Mouse (Mus musculus) stomach, postnatal 0 days (tissue): Measurements from ENCODE around the gene Kif22. TPM values are rescaled to one million over a fixed set of nuclear protein-coding genes. Genes with fewer than 3 reads are reported as not detected.

Experiments used
- ATAC-seq: fragments of 200-750 bp; cut with Nextera tagmentation; 2 replicates; pipeline ENCODE4 v1.8.0; 2017; ENCODE audit not compliant: low FRiP score, low TSS enrichment
- DNase-seq: peaks from one replicate; pipeline ENCODE4 v3.0.0-alpha.2; 2016; ENCODE audit warnings: low spot score
- H3K27ac ChIP-seq: fragments of 300-500 bp; sonication (generic); replicated peaks from 2 replicates; pipeline ENCODE4 v1.5.1; 2014; ENCODE audit warnings: mild to moderate bottlenecking, control low read depth
- H3K27me3 ChIP-seq: fragments of 300-500 bp; sonication (generic); 2 replicates; pipeline ENCODE4 v1.6.1; 2014; ENCODE audit warnings: low read length; ENCODE audit not compliant: control insufficient read depth, insufficient read depth
- H3K36me3 ChIP-seq: fragments of 300-500 bp; sonication (generic); 2 replicates; pipeline ENCODE4 v1.6.1; 2014; ENCODE audit warnings: low read length, mixed read lengths; ENCODE audit not compliant: control insufficient read depth, insufficient read depth
- H3K4me1 ChIP-seq: fragments of 300-500 bp; sonication (generic); replicated peaks from 2 replicates; pipeline ENCODE4 v1.6.1; 2014; ENCODE audit warnings: antibody characterized with exemption; ENCODE audit not compliant: control insufficient read depth, insufficient read depth
- H3K4me2 ChIP-seq: fragments of 300-500 bp; sonication (generic); replicated peaks from 2 replicates; pipeline ENCODE4 v1.6.1; 2014; ENCODE audit warnings: low read depth, mild to moderate bottlenecking, control low read depth, moderate library complexity
- H3K4me3 ChIP-seq: fragments of 300-500 bp; sonication (generic); 2 replicates; pipeline ENCODE4 v1.5.1; 2014; ENCODE audit warnings: low read depth, low read length, control low read depth
- H3K9ac ChIP-seq: fragments of 300-500 bp; sonication (generic); 2 replicates; pipeline ENCODE4 v1.6.1; 2014; ENCODE audit warnings: mild to moderate bottlenecking, low read length, control low read depth, mixed read lengths
- H3K9me3 ChIP-seq: fragments of 300-500 bp; sonication (generic); 2 replicates; pipeline ENCODE4 v1.6.1; 2016; ENCODE audit warnings: low read length; ENCODE audit not compliant: control insufficient read depth
- CTCF ChIP-seq: IDR thresholded peaks from 2 replicates; pipeline ENCODE4 v1.5.1; 2016; ENCODE audit warnings: antibody characterized with exemption, low read depth, mild to moderate bottlenecking, moderate library complexity
- EP300 ChIP-seq: optimal IDR thresholded peaks from 2 replicates; pipeline ENCODE3; 2016; ENCODE audit warnings: antibody characterized with exemption
- WGBS: fragments of 180-500 bp; shearing (Covaris S2); extraction: QIAGEN DNeasy Blood & Tissue Kit; methylation state at CpG from one replicate; pipeline ENCODE4 v1.1.7; 2014; 5-methylcytosine and 5-hydroxymethylcytosine counted together
- microRNA-seq: library from miRNA; unstranded; fragments of <30 nt; microRNA quantifications from one replicate; pipeline ENCODE4, GENCODE M21; 2016
- polyA plus RNA-seq: library from polyadenylated mRNA; unstranded; fragments of >200 nt; fragmentation: Nextera tagmentation; extraction: Ambion mirVana; gene quantifications from 2 replicates; pipeline ENCODE4 v1.2.1, GENCODE M21; 2015

Kif22 gene
- polyA plus RNA-seq, 1 experiment from 2014 or later: 24.4 TPM

DNA sequence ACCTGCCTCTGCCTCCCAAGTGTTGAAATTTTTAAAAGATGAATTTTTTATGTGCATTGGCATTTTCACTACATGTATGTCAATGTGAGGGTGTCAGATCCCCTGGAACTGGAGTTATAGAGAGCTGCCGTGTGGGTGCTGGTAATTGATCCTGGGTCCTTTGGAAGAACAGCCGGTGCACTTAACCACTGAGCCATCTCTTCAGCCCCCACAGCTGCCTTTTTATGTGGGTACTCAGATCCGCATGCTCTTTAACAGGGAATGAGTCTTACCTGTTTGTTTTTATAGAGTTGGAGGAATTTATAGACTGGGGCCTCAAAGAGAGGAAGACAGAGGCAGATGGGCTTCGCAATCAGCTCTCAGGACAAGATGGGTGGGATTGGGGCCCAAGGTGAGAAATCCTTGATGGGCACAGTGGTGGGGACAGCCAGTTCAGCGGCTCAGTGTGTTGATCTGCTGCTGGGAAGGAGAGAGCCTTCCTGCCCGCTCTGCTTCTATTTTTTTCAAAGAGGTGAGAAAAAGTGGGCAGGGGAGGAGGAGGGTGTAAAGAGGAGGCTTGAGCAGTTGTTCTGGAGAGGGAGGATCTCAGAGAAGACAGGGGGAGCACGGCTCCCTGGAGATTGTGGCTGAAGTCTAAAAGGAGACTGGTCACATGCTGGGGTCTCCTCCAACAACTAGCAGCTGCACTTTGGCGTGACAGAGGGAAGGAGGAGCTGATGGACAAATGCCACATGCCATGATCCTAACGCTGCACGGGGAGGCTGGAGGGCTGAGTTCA is 57.4 kb downstream of the Kif22 start:
- no peak for TF ChIP-seq EP300
- TF ChIP-seq CTCF: no peak
- no peak overlapping the region for H3K27ac ChIP-seq
- no peaks in the 10 kb centered on the region for H3K4me1 ChIP-seq
- no peak overlapping the region for H3K9ac ChIP-seq
- H3K4me3 ChIP-seq: no peak overlapping the region
- no peaks in the 10 kb centered on the region for H3K9me3 ChIP-seq
- no peak overlapping the region for H3K4me2 ChIP-seq
- H3K27me3 ChIP-seq: no peaks in the 10 kb centered on the region
- 47% methylated on average over 10 of the region's 10 CpGs for WGBS
- DNase-seq (no peak), ATAC-seq (no peak)
- 0 out of 2 replicates have a peak, but pooled peaks cover 6% of the 10 kb centered on the region for H3K36me3 ChIP-seq

DNA sequence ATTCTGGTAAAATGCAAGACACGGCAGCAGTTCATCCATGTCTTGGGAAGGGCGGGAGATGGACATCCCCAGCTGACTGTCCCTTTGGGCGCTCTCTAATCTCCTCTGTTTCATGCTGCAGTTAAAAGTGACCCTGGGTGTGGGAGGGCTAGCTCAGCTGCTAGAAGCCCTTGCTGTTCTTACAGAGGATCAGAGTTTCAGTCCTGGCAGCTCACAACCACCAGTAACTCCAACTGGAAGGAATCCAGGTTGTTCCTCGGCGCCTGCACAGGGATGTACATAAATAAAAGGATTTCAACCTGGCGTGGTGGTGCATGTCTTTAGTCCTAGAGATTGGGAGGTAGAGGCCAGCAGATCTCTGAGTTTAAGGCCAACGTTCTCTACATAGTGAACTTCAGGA is 59.2 kb downstream of the Kif22 start:
- no peak for TF ChIP-seq CTCF
- TF ChIP-seq EP300: no peak
- no peak overlapping the region for H3K27ac ChIP-seq
- H3K4me3 ChIP-seq: no peak overlapping the region
- no peak for ATAC-seq
- no peaks in the 10 kb centered on the region for H3K27me3 ChIP-seq
- peaks cover 12% of the 10 kb centered on the region; the same call in 1 of the 2 replicates for H3K36me3 ChIP-seq
- 58% methylated on average over 7 of the region's 7 CpGs for WGBS
- H3K4me1 ChIP-seq: no peaks in the 10 kb centered on the region
- no peak overlapping the region for H3K4me2 ChIP-seq
- no peaks in the 10 kb centered on the region for H3K9me3 ChIP-seq
- H3K9ac ChIP-seq: no peak overlapping the region
- DNase-seq: no peak

DNA sequence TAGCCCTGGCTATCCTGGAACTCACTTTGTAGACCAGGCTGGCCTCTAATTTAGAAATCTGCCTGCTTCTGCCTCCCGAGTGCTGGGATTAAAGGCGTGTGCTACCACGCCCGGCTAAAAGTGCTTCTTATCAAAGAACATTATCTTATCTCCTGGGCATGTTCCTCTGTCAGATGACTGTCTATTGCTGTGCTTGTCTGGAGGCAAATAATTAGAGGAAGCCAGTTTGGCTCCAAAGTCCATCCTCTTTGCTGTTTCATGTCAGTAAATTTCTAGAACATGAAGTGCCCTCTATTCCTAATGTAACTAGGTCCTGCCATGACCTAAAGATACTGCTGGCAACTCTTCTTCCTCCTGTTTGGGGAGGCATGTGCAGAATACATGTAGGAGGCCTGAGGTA is 60.2 kb downstream of the Kif22 start:
- no peak overlapping the region for H3K4me3 ChIP-seq
- DNase-seq (no peak), ATAC-seq (no peak)
- no peak overlapping the region for H3K4me2 ChIP-seq
- no peaks in the 10 kb centered on the region for H3K4me1 ChIP-seq
- WGBS: 72% methylated on average over 4 of the region's 4 CpGs
- peaks cover 14% of the 10 kb centered on the region; the same call in 1 of the 2 replicates for H3K36me3 ChIP-seq
- TF ChIP-seq CTCF (no peak), EP300 (no peak)
- no peak overlapping the region for H3K9ac ChIP-seq
- H3K27ac ChIP-seq: no peak overlapping the region
- H3K9me3 ChIP-seq: no peaks in the 10 kb centered on the region
- H3K27me3 ChIP-seq: no peaks in the 10 kb centered on the region

DNA sequence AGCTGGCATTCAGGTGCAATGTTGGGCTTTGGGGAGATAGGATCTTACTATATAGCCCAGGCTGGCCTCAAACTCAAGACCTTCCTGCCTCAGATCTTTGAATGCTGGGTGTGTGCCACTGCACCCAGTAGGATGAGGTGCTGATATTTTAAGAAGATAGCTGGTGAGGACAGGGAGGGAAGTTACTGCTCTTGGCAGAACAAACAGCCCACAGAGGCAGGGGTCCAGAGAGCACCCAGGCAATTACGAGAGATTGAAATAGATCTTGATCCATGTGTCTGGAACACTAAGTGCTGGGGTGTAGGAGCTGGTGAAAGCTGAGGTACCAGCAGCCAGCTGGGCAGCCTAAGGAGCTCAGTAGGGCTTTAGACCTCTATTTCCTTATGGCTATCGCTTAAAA is 60.7 kb downstream of the Kif22 start:
- no peak overlapping the region for H3K9ac ChIP-seq
- H3K4me1 ChIP-seq: no peaks in the 10 kb centered on the region
- no peaks in the 10 kb centered on the region for H3K27me3 ChIP-seq
- WGBS: 89% methylated on average over 2 of the region's 2 CpGs
- TF ChIP-seq CTCF: no peak
- no peak for TF ChIP-seq EP300
- H3K9me3 ChIP-seq: no peaks in the 10 kb centered on the region
- no peak overlapping the region for H3K27ac ChIP-seq
- peaks cover 14% of the 10 kb centered on the region; the same call in 1 of the 2 replicates for H3K36me3 ChIP-seq
- no peak for DNase-seq
- ATAC-seq: no peak
- H3K4me3 ChIP-seq: no peak overlapping the region
- no peak overlapping the region for H3K4me2 ChIP-seq

DNA sequence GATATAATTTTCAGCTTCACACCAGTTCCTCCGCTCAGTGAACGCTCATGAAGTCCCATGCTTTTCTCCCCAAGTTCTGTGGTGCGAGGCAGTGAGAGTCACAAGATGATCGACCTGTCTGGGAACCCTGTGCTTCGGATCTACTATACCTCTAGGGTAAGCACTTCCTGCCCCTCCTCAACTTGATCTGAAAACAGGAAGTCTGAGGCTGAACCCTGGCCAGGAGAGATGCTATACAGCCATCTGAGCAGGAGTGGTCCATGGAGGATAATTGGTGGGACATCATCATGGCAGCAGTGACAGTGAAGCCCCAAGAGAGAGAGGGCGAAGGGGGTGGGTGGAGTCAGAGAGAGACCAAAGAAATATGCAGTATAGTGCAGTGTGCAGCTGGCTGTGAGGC is 63.4 kb downstream of the Kif22 start:
- WGBS: 84% methylated on average over 6 of the region's 6 CpGs
- Histone ChIP-seq H3K27me3 (no peaks in the 10 kb centered on the region), H3K27ac (no peak overlapping the region), H3K4me1 (0 out of 2 replicates have a peak, but pooled peaks cover 4% of the 10 kb centered on the region), H3K36me3 (peaks cover 14% of the 10 kb centered on the region; the same call in 1 of the 2 replicates), H3K9me3 (no peaks in the 10 kb centered on the region), H3K4me2 (no peak overlapping the region), H3K4me3 (no peak overlapping the region), H3K9ac (no peak overlapping the region)
- DNase-seq (no peak), ATAC-seq (no peak)
- TF ChIP-seq CTCF (no peak), EP300 (no peak)

Small RNAs within 50 kb of the gene (microRNA-seq; reads per million reads assigned to microRNA genes)
- not detected for gene Gm44343

Other genes starting within 250 kb of the Kif22 start
- gene Ppp4c, start 250.0 kb downstream of the Kif22 start, polyA plus RNA-seq: 118 and 122 TPM in 2 replicates
- gene Fam57b, start 244.8 kb downstream of the Kif22 start, polyA plus RNA-seq: 0.57 and 0.59 TPM in 2 replicates
- not detected in 2 replicates for gene 4930451I11Rik, start 210.8 kb downstream of the Kif22 start, polyA plus RNA-seq
- gene Doc2a, start 195.1 kb downstream of the Kif22 start, polyA plus RNA-seq: 0.15 and 0.41 TPM in 2 replicates
- 5.7 and 7.6 TPM in 2 replicates for gene Hirip3, start 180.5 kb downstream of the Kif22 start, polyA plus RNA-seq
- 31.0 and 34.4 TPM in 2 replicates for gene Ino80e, start 180.1 kb downstream of the Kif22 start, polyA plus RNA-seq
- gene Taok2, start 157.8 kb downstream of the Kif22 start, polyA plus RNA-seq: 13.9 TPM in 2 replicates
- gene Tmem219, start 119.6 kb downstream of the Kif22 start, polyA plus RNA-seq: 32.9 and 36.3 TPM in 2 replicates
- 9.7 and 10.2 TPM in 2 replicates for gene Kctd13, start 113.6 kb downstream of the Kif22 start, polyA plus RNA-seq
- gene Asphd1, start 92.9 kb downstream of the Kif22 start, polyA plus RNA-seq: 0.28 and 0.40 TPM in 2 replicates
- gene Sez6l2, start 91.9 kb downstream of the Kif22 start, polyA plus RNA-seq: 1.5 and 1.6 TPM in 2 replicates
- 79.3 and 80.4 TPM in 2 replicates for gene Cdipt, start 66.6 kb downstream of the Kif22 start, polyA plus RNA-seq
- 1.5 and 1.7 TPM in 2 replicates for gene Cdiptos, start 66.4 kb downstream of the Kif22 start, polyA plus RNA-seq
- gene Mvp, start 27.9 kb downstream of the Kif22 start, polyA plus RNA-seq: 49.5 and 50.0 TPM in 2 replicates
- gene Pagr1b, start 26.0 kb downstream of the Kif22 start, polyA plus RNA-seq: 0.42 TPM in 1 of 2 replicates, not detected in the other
- gene Pagr1a, start 25.1 kb downstream of the Kif22 start, polyA plus RNA-seq: 8.7 and 25.1 TPM in 2 replicates
- 12.0 and 27.5 TPM in 2 replicates for gene Gm42742, start 21.4 kb downstream of the Kif22 start, polyA plus RNA-seq
- 1.7 and 2.9 TPM in 2 replicates for gene Prrt2, start 21.3 kb downstream of the Kif22 start, polyA plus RNA-seq
- gene Maz, start 15.4 kb downstream of the Kif22 start, polyA plus RNA-seq: 21.3 and 25.5 TPM in 2 replicates
- gene Zg16, start 44.9 kb upstream of the Kif22 start, polyA plus RNA-seq: 1.8 and 2.0 TPM in 2 replicates
- 4.0 and 4.1 TPM in 2 replicates for gene AI467606, start 48.9 kb upstream of the Kif22 start, polyA plus RNA-seq
- 0.89 and 1.4 TPM in 2 replicates for gene Qprt, start 79.8 kb upstream of the Kif22 start, polyA plus RNA-seq
- gene Spn, start 95.4 kb upstream of the Kif22 start, polyA plus RNA-seq: 0.21 and 0.22 TPM in 2 replicates
- 22.8 and 25.2 TPM in 2 replicates for gene Cd2bp2, start 153.6 kb upstream of the Kif22 start, polyA plus RNA-seq
- gene Tbc1d10b, start 166.0 kb upstream of the Kif22 start, polyA plus RNA-seq: 11.7 and 12.1 TPM in 2 replicates
- gene Mylpf, start 166.4 kb upstream of the Kif22 start, polyA plus RNA-seq: 11.7 and 15.9 TPM in 2 replicates
- 11.4 and 12.2 TPM in 2 replicates for gene Zfp553, start 190.6 kb upstream of the Kif22 start, polyA plus RNA-seq
- 7.0 and 7.9 TPM in 2 replicates for gene Sept1, start 190.7 kb upstream of the Kif22 start, polyA plus RNA-seq
- gene Zfp771, start 201.8 kb upstream of the Kif22 start, polyA plus RNA-seq: 27.3 and 29.6 TPM in 2 replicates
- gene Dctpp1, start 218.2 kb upstream of the Kif22 start, polyA plus RNA-seq: 79.8 and 84.5 TPM in 2 replicates
- gene Sephs2, start 231.6 kb upstream of the Kif22 start, polyA plus RNA-seq: 113 and 115 TPM in 2 replicates